Mouse (Mus musculus) liver, embryonic 13.5 days (tissue): Measurements from ENCODE around the gene Hist2h3b. TPM values are rescaled to one million over a fixed set of nuclear protein-coding genes. Genes with fewer than 3 reads are reported as not detected.
A peak's percentile ranks its signal among the peaks of the same experiment; 100 is the strongest.
"Not testable (repeated sequence)": the region's sequence is repeated elsewhere in the genome, so short reads cannot be mapped to it uniquely, and the experiment has no call there.

Experiments
- ATAC-seq: fragments of 200-750 bp; cut with Nextera tagmentation; 2 replicates; pipeline ENCODE4 v1.8.0; 2017; ENCODE audit warnings: low read depth, mild to moderate bottlenecking, moderate number of reproducible peaks, moderate library complexity
- DNase-seq: peaks from one replicate; pipeline ENCODE4 v3.0.0; 2022
- H3K27ac ChIP-seq: fragments of 300-500 bp; sonication (generic); 2 replicates; pipeline ENCODE4 v1.5.1; 2015; ENCODE audit warnings: moderate library complexity, mild to moderate bottlenecking, inconsistent platforms
- H3K27me3 ChIP-seq: fragments of 300-500 bp; sonication (generic); 2 replicates; pipeline ENCODE4 v1.6.1; 2015; ENCODE audit warnings: mild to moderate bottlenecking, inconsistent platforms
- H3K36me3 ChIP-seq: fragments of 300-500 bp; sonication (generic); 2 replicates; pipeline ENCODE4 v1.6.1; 2015; ENCODE audit warnings: mild to moderate bottlenecking, inconsistent platforms
- H3K4me1 ChIP-seq: fragments of 300-500 bp; sonication (generic); replicated peaks from 2 replicates; pipeline ENCODE4 v1.6.1; 2015; ENCODE audit warnings: inconsistent platforms
- H3K4me2 ChIP-seq: fragments of 300-500 bp; sonication (generic); 2 replicates; pipeline ENCODE4 v1.6.1; 2015; ENCODE audit warnings: inconsistent platforms, mild to moderate bottlenecking, moderate library complexity
- H3K4me3 ChIP-seq: fragments of 300-500 bp; sonication (generic); replicated peaks from 2 replicates; pipeline ENCODE4 v1.5.1; 2015; ENCODE audit warnings: mild to moderate bottlenecking, inconsistent platforms
- H3K9ac ChIP-seq: fragments of 300-500 bp; sonication (generic); 2 replicates; pipeline ENCODE4 v1.6.1; 2015; ENCODE audit warnings: mild to moderate bottlenecking, inconsistent platforms
- H3K9me3 ChIP-seq: fragments of 300-500 bp; sonication (generic); replicated peaks from 2 replicates; pipeline ENCODE4 v1.6.1; 2016; ENCODE audit warnings: inconsistent platforms
- WGBS: fragments of 180-500 bp; shearing (Covaris S2); methylation state at CpG from one replicate; pipeline ENCODE4 v1.1.7; 2015; ENCODE audit not compliant: insufficient replicate concordance; 5-methylcytosine and 5-hydroxymethylcytosine counted together
- polyA plus RNA-seq: library from polyadenylated mRNA; unstranded; fragments of >200 nt; fragmentation: Nextera tagmentation; extraction: Ambion mirVana; gene quantifications from 2 replicates; pipeline ENCODE4 v1.2.1, GENCODE M21; 2015

Gene Hist2h3b
- polyA plus RNA-seq, 1 experiment from 2014 or later, result 159 TPM

GRCm38 (mm10) chr3:96230404-96230803 is 38.0 kb upstream of the Hist2h3b start:
- 32% methylated on average over 2 of the region's 2 CpGs for WGBS
- no peak for ATAC-seq

GRCm38 (mm10) chr3:96230910-96231757 is 37.3 kb upstream of the Hist2h3b start:
- DNase-seq (no peak), ATAC-seq (no peak)
- Histone ChIP-seq H3K9me3 (no peaks in the 10 kb centered on the region), H3K4me3 (no peak overlapping the region), H3K4me2 (no peak overlapping the region), H3K9ac (no peak overlapping the region; the same call in 1 of the 2 replicates), H3K36me3 (no peaks in the 10 kb centered on the region), H3K27ac (no peak overlapping the region), H3K27me3 (no peaks in the 10 kb centered on the region), H3K4me1 (peaks cover 35% of the 10 kb centered on the region)
- WGBS, result 58% methylated on average over 4 of the region's 4 CpGs

More at GRCm38 (mm10) chr3:96230404-96230803, 38.0 kb upstream of the Hist2h3b start:
- no peak overlapping the region for H3K9ac ChIP-seq
- no peak overlapping the region for H3K27ac ChIP-seq
- no peaks in the 10 kb centered on the region for H3K9me3 ChIP-seq
- DNase-seq, result no peak
- H3K4me3 ChIP-seq, result no peak overlapping the region
- H3K36me3 ChIP-seq, result no peaks in the 10 kb centered on the region
- H3K27me3 ChIP-seq, result no peaks in the 10 kb centered on the region
- H3K4me2 ChIP-seq, result no peak overlapping the region
- H3K4me1 ChIP-seq, result peaks cover 35% of the 10 kb centered on the region

DNA sequence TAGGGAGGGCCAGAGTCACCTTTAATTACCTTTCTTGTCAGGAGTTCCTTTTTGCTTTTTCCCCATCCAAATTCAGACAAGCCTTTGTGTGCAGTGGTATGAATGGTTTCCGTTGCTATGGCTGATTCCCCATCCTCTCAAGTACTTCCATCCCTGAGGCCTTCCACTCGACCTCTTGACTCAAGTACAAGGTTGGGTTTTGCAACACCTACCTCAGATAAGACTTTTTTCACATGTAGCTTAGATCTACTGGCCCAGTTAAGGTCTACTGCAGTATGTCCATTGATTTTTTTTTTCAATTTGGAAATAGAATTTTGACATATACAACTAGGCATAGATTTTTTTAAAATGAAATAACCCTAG is 36.7 kb upstream of the Hist2h3b start:
- Histone ChIP-seq H3K27me3 (no peaks in the 10 kb centered on the region), H3K4me1 (peaks cover 35% of the 10 kb centered on the region), H3K4me2 (no peak overlapping the region), H3K27ac (no peak overlapping the region), H3K9ac (no peak overlapping the region), H3K9me3 (no peaks in the 10 kb centered on the region), H3K36me3 (no peaks in the 10 kb centered on the region), H3K4me3 (no peak overlapping the region)
- no peak for DNase-seq
- 39% methylated on average over 2 of the region's 2 CpGs for WGBS
- no peak for ATAC-seq

- peak overlapping the region; percentile 97; the same call in 1 of the 2 replicates for H3K27ac ChIP-seq
- no peaks in the 10 kb centered on the region for H3K36me3 ChIP-seq
- H3K9me3 ChIP-seq, result no peaks in the 10 kb centered on the region
- H3K4me1 ChIP-seq, result peaks cover 32% of the 10 kb centered on the region
- no peaks in the 10 kb centered on the region for H3K27me3 ChIP-seq
- H3K9ac ChIP-seq, result no peak overlapping the region
- ATAC-seq, result no peak
- 0 out of 2 replicates have a peak overlapping the region, but pooled peaks have one; percentile 14 for H3K4me3 ChIP-seq
- WGBS, result 72% methylated on average over 2 of the region's 2 CpGs
- H3K4me2 ChIP-seq, result no peak overlapping the region
- DNase-seq, result no peak
Measured at GRCm38 (mm10) chr3:96234914-96235313, 33.5 kb upstream of the Hist2h3b start.

GRCm38 (mm10) chr3:96235836-96236235 is 32.6 kb upstream of the Hist2h3b start:
- Histone ChIP-seq H3K9ac (peak overlapping the region; percentile 88), H3K4me3 (peak overlapping the region; percentile 64), H3K27ac (peak overlapping the region; percentile 97; the same call in 1 of the 2 replicates), H3K27me3 (no peaks in the 10 kb centered on the region), H3K9me3 (no peaks in the 10 kb centered on the region), H3K4me2 (peak overlapping the region; percentile 79), H3K4me1 (peaks cover 34% of the 10 kb centered on the region), H3K36me3 (no peaks in the 10 kb centered on the region)
- 61% methylated on average over 3 of the region's 3 CpGs for WGBS
- ATAC-seq, result no peak
- DNase-seq, result no peak

DNA sequence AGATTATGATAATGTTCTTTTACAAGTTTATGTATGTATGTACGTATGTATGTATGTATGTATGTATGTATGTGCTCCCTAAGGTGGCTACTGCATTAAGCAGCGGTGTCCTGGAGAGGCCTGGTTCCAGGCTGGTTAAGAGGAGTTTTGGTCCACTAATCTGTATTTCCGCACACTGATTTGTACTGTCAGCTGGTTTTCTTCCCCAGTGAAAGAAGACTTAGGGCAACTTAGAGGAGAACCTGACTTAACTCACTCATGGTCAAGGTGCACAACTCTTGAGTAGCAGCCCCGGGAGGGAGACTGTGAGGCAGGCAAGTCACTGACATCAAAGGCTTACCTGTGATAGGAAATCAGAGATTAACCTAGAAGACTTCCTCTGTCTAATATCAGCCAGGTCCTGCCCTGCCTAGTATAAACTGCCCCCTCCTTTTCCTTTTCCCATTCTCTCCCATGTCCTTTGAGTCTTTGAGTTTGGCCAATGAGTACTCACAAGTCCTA is 31.6 kb upstream of the Hist2h3b start:
- Histone ChIP-seq H3K36me3 (no peaks in the 10 kb centered on the region), H3K27me3 (no peaks in the 10 kb centered on the region), H3K4me2 (peak overlapping the region; percentile 79), H3K4me1 (peaks cover 39% of the 10 kb centered on the region), H3K4me3 (peak overlapping the region; percentile 64), H3K9ac (peak overlapping the region; percentile 88), H3K9me3 (no peaks in the 10 kb centered on the region), H3K27ac (peak overlapping the region; percentile 97)
- no peak for ATAC-seq
- 78% methylated on average over 4 of the region's 4 CpGs for WGBS
- DNase-seq, result no peak

- Histone ChIP-seq H3K9ac (peak overlapping the region; percentile 88), H3K4me2 (peak overlapping the region; percentile 79), H3K27me3 (no peaks in the 10 kb centered on the region), H3K4me1 (peaks cover 44% of the 10 kb centered on the region), H3K9me3 (no peaks in the 10 kb centered on the region), H3K27ac (peak overlapping the region; percentile 97), H3K4me3 (peak overlapping the region; percentile 64), H3K36me3 (no peaks in the 10 kb centered on the region)
- ATAC-seq, result no peak
- 23% methylated on average over 7 of the region's 7 CpGs for WGBS
- no peak for DNase-seq
Measured at GRCm38 (mm10) chr3:96237335-96237903, 31.0 kb upstream of the Hist2h3b start.

DNA sequence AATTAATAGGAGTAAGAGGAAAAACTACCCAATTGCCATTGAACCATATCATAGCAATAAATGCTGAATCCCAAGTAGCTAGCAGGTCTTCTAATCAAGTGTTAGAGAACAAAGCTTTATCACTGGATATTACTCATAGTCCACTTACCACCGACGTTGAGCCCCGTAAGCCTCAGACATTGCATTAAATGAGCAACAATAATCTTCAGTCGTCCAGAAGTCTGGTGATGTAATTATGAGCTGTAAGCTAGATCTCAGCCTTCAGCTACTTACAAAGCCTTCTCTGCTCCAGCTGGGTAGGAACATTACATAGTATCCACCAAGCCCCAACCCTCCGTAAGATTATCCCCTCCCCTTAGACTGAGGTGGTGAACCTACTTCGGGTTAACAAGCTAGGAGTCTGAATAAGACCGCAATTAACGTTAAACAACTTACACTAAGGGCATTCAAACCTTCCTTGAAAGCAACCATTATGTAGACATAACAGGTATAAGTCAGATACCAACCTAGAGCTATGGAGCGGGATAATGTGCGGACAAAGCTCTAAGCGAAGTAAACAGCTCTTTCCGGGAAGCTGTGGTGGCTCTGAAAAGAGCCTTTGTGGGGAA is 30.4 kb upstream of the Hist2h3b start:
- Histone ChIP-seq H3K36me3 (no peaks in the 10 kb centered on the region), H3K4me3 (peak overlapping the region; percentile 64), H3K9ac (peak overlapping the region; percentile 88), H3K9me3 (no peaks in the 10 kb centered on the region), H3K27me3 (no peaks in the 10 kb centered on the region), H3K27ac (peak overlapping the region; percentile 97), H3K4me1 (peaks cover 48% of the 10 kb centered on the region), H3K4me2 (peak overlapping the region; percentile 79)
- DNase-seq, result peak; percentile 50
- WGBS, result under 1% methylated on average over 12 of the region's 12 CpGs
- ATAC-seq, result no peak; the same call in 1 of the 2 replicates

GRCm38 (mm10) chr3:96238954-96239793 is 29.3 kb upstream of the Hist2h3b start, which contains the start of gene Hist2h3c2:
Gene Hist2h3c2 (minus strand): TSS chr3:96239127.
- not testable (repeated sequence) for H3K9me3 ChIP-seq, H3K27me3 ChIP-seq, H3K36me3 ChIP-seq
- H3K4me3 ChIP-seq, result peak within 1 kb of the TSS; percentile 64
- H3K27ac ChIP-seq, result peak within 1 kb of the TSS; percentile 97
- WGBS, result 0% methylated on average over 11 of the region's 68 CpGs
- peak; percentile 77 for DNase-seq
- peak within 1 kb of the TSS; percentile 79 for H3K4me2 ChIP-seq
- H3K9ac ChIP-seq, result peak within 1 kb of the TSS; percentile 88
- ATAC-seq, result peak; percentile 84
- H3K4me1 ChIP-seq, result peaks cover 60% of the 10 kb centered on the region

- peak; percentile 98 for DNase-seq
- H3K36me3 ChIP-seq, result not testable (repeated sequence)
Measured at GRCm38 (mm10) chr3:96239949-96240798, 28.3 kb upstream of the Hist2h3b start, which contains the start of gene Hist2h2aa2. Gene Hist2h2aa2 (minus strand): TSS chr3:96240276.

More at GRCm38 (mm10) chr3:96239949-96240798, 28.3 kb upstream of the Hist2h3b start, which contains the start of gene Hist2h2aa2:
- peak within 1 kb of the TSS; percentile 98 for H3K27ac ChIP-seq
- peaks cover 68% of the 10 kb centered on the region for H3K4me1 ChIP-seq
- WGBS, result 3% methylated on average over 37 of the region's 85 CpGs
- H3K27me3 ChIP-seq, H3K9me3 ChIP-seq: not testable (repeated sequence)
- peak; percentile 65 for ATAC-seq
- peak within 1 kb of the TSS; percentile 69 for H3K9ac ChIP-seq
- peak within 1 kb of the TSS; percentile 44 for H3K4me3 ChIP-seq
- peak within 1 kb of the TSS; percentile 49 for H3K4me2 ChIP-seq
